Mouse (Mus musculus) CD4-positive, CD25-positive, alpha-beta regulatory T cell, adult 2 months (primary cell): ENCODE measurements around the gene Alox5.

Experiments used
- DNase-seq: peaks from one replicate; pipeline ENCODE4 v3.0.0-alpha.2; 2012; ENCODE audit warnings: low read depth, low spot score

Alox5 gene

GRCm38 (mm10) chr6:116385194-116386044, 75.6 kb downstream of the Alox5 start:
- DNase-seq = no peak

- no peak for DNase-seq
Observed at GRCm38 (mm10) chr6:116383582-116383981, 77.4 kb downstream of the Alox5 start.

- no peak for DNase-seq
Observed at GRCm38 (mm10) chr6:116381605-116382004, 79.4 kb downstream of the Alox5 start.

- DNase-seq = no peak
Observed at GRCm38 (mm10) chr6:116380157-116380556, 80.8 kb downstream of the Alox5 start.

GRCm38 (mm10) chr6:116378892-116379291, 82.1 kb downstream of the Alox5 start:
- DNase-seq = no peak

GRCm38 (mm10) chr6:116374618-116375017, 86.4 kb downstream of the Alox5 start:
- DNase-seq = no peak

- no peak for DNase-seq
Observed at GRCm38 (mm10) chr6:116374136-116374535, 86.8 kb downstream of the Alox5 start.

- no peak for DNase-seq
Observed at GRCm38 (mm10) chr6:116371500-116371899, 89.5 kb downstream of the Alox5 start.

GRCm38 (mm10) chr6:116370216-116370976, 90.6 kb downstream of the Alox5 start:
- DNase-seq = no peak

- DNase-seq = no peak
Observed at GRCm38 (mm10) chr6:116369811-116370210, 91.2 kb downstream of the Alox5 start.

- DNase-seq = no peak
Observed at GRCm38 (mm10) chr6:116367971-116368370, 93.0 kb downstream of the Alox5 start.

- no peak for DNase-seq
Observed at GRCm38 (mm10) chr6:116361993-116362392, 99.0 kb downstream of the Alox5 start.

- DNase-seq = no peak
Observed at GRCm38 (mm10) chr6:116361463-116361862, 99.5 kb downstream of the Alox5 start.
